Mouse (Mus musculus) heart, adult 2 months (tissue): ENCODE results near the gene Cacna1i. TPM values are rescaled to one million over a fixed set of nuclear protein-coding genes. Genes with fewer than 3 reads are reported as not detected.

Experiments
- DNase-seq, 2 experiments: peaks; one replicate each; pipeline ENCODE4 v3.0.0; 2021
- H3K27ac ChIP-seq: fragments of 200-600 bp; 2 replicates; pipeline ENCODE4 v1.8.1; 2022
- H3K27me3 ChIP-seq: fragments of 200-500 bp; 2 replicates; pipeline ENCODE4 v1.6.1; 2012; ENCODE audit warnings: mild to moderate bottlenecking, low read length, inconsistent platforms, mixed read lengths; ENCODE audit not compliant: control insufficient read depth, insufficient read depth
- H3K36me3 ChIP-seq: fragments of 200-500 bp; 2 replicates; pipeline ENCODE4 v1.6.1; 2012; ENCODE audit warnings: low read length, inconsistent platforms; ENCODE audit not compliant: control insufficient read depth, insufficient read depth
- H3K4me1 ChIP-seq: fragments of 200-500 bp; 2 replicates; pipeline ENCODE4 v1.6.1; 2011; ENCODE audit warnings: low read length; ENCODE audit not compliant: control insufficient read depth, insufficient read depth
- H3K4me3 ChIP-seq: fragments of 200-600 bp; 2 replicates; pipeline ENCODE4 v1.8.1; 2022
- H3K79me2 ChIP-seq: fragments of 200-500 bp; replicated peaks from 2 replicates; pipeline ENCODE4 v1.6.1; 2012; ENCODE audit warnings: mild to moderate bottlenecking, inconsistent platforms, low read length, moderate library complexity, mixed read lengths; ENCODE audit not compliant: control insufficient read depth, insufficient read depth
- H3K9ac ChIP-seq: fragments of 200-500 bp; 2 replicates; pipeline ENCODE4 v1.6.1; 2012; ENCODE audit warnings: low read depth, mild to moderate bottlenecking, control low read depth, inconsistent platforms, low read length, mixed read lengths
- CTCF ChIP-seq: fragments of 200-600 bp; IDR thresholded peaks from 2 replicates; pipeline ENCODE4 v1.8.1; 2022; ENCODE audit warnings: antibody characterized with exemption, mild to moderate bottlenecking, moderate library complexity
- EP300 ChIP-seq: fragments of 200-500 bp; IDR thresholded peaks from 2 replicates; pipeline ENCODE4 v1.6.1; 2011; ENCODE audit warnings: low read depth, low read length, control low read depth; ENCODE audit not compliant: insufficient read depth
- POLR2A ChIP-seq: fragments of 200-500 bp; IDR thresholded peaks from 2 replicates; pipeline ENCODE4 v1.6.1; 2011; ENCODE audit warnings: mild to moderate bottlenecking, low read depth, low read length, control low read depth; ENCODE audit not compliant: insufficient read depth
- WGBS: fragments of 180-500 bp; shearing (Covaris S2); methylation state at CpG from one replicate; pipeline ENCODE4 v1.1.7; 2018; 5-methylcytosine and 5-hydroxymethylcytosine counted together
- intact Hi-C: fragments of 180-260 bp; cut with DNase I; formaldehyde crosslinking; loops from one replicate; pipeline ENCODE4 v1.15.1; 2025
- polyA plus RNA-seq: library from polyadenylated mRNA; depleted of rRNA; stranded (reverse); fragments of >200 nt; gene quantifications from 2 replicates; pipeline ENCODE4 v1.2.3, GENCODE M21; 2012
- total RNA-seq, 2 experiments: library from RNA; stranded (reverse); gene quantifications; 2 replicates each; pipeline ENCODE4 v1.2.3; 2021

Cacna1i gene
- total and polyA plus RNA-seq, 3 experiments: 0.09 to 0.34 (median 0.21) TPM

DNA sequence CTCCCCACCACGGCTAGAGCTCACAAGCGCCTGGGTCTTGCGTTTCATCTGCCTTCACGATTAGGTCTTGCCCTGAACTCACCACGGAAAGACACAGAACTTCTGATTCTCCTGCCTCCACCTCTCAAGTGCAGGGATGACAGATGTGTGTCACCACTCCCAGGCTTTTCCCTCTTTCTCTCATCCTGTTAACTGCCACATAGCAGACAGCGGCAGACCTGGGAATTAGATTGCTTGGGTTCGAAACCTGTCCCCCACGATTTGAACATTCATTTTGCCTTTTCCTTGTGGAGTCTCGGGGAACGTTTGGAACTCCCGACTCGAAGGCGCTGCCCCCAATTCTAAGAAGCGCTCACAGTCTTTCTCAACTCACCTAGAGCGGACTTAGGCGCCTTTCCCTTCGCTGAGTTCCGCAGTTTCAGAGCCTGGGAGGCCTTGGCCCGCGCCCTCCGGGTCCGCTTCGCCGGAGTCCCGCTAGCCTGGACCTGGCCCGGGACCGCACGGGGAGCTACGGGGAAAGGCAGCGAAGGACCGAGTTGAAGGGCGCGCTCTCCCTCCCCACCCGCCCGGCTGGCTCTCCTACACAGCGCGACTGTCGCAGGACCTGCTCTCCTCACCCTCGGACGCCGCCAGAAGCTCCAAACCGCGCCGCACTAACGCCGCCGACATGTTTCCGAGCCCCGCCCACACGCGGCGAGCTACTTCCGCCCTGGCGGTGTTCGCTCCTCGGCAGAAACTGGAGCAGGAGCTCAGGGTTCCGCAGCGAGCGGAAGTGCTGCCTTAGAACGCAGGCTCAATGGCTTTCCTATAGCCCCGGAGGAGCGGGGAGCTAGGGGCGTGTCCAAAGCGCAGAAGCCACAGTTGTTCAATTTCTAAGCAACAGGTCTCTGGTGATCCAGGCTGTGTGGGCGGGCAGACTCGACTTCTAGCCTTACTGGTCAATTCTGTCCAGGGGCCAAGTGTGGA is 23.1 kb upstream of the Cacna1i start, which contains the start of gene Rps19bp1:
Gene Rps19bp1, minus strand, starts transcription at position 706 of the 966 bp plus-strand sequence.
- Histone ChIP-seq H3K4me1 (no peaks in the 10 kb centered on the region; the same call in 1 of the 2 replicates), H3K79me2 (no peaks in the 10 kb centered on the region), H3K4me3 (peak within 1 kb of the TSS; percentile 87), H3K27me3 (no peaks in the 10 kb centered on the region), H3K27ac (peak within 1 kb of the TSS; percentile 87), H3K36me3 (no peaks in the 10 kb centered on the region), H3K9ac (peak within 1 kb of the TSS; percentile 68)
- WGBS: under 1% methylated on average over 66 of the region's 66 CpGs
- peak; percentile 90 to 91 for DNase-seq
- TF ChIP-seq CTCF (no peak), POLR2A (peak; percentile 78), EP300 (peak; percentile 57; the same call in 1 of the 2 replicates)
- intact Hi-C loops: loop anchor here (5.0 to 10.0 kb wide), 5 partner anchors 37 to 681 kb away; partner anchors contain the start of gene Adsl

DNA sequence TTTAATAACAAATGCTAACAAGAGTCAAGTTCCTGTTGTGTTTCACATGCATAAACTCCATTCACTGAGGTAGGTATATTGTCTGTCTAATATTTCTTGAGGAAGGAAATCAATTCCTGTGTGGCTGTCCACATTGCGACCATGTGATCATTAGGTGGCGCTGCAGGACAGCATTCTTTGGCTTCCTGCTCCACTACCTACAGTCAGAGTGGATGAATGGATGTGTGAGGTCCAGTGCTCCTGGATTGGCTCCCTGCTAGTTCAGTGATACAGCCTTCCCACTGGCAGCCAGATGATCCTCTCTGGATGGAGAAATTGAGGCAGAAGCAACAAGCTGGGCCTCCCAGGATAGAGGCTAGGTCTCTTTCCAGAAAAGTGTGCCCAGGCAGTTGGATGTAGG is 20.8 kb upstream of the Cacna1i start:
- Histone ChIP-seq H3K27me3 (no peaks in the 10 kb centered on the region), H3K9ac (no peak overlapping the region), H3K79me2 (no peaks in the 10 kb centered on the region), H3K36me3 (no peaks in the 10 kb centered on the region), H3K4me3 (no peak overlapping the region), H3K27ac (no peak overlapping the region), H3K4me1 (no peaks in the 10 kb centered on the region; the same call in 1 of the 2 replicates)
- peak; percentile 61 for DNase-seq
- peak; percentile 76; the same call in 1 of the 2 replicates for TF ChIP-seq EP300
- no peak for TF ChIP-seq POLR2A
- TF ChIP-seq CTCF: peak; percentile 90
- 0% methylated on average over 2 of the region's 2 CpGs for WGBS
- intact Hi-C loops: loop anchor here (1.0 to 10.0 kb wide), 4 partner anchors 438 to 679 kb away; partner anchors contain the start of gene Adsl

DNA sequence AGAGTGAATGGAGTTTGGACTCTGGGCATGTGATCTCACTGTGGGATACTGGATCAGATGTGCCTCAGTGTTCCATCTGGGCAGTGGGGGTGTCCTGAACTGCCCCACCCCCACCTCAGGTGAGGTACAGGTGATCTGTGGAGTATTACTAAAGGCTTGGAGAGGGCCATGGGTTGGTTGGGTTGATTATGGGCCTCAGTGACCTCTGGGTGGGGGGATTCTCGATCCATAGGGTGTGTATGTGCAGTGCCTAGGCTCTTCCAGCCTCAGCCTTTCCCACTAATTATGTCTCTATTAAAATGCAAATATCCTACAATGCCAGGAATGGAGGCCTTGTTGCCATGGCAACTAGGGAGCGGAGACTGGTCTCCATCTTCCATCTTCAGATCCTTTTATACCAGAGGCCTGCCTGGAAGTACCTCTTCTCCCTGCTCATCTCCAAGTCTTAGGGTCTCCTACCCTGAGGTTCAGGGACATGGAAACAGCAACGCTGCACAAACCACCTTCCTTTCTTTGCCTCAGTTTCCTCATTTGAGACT is 15.1 kb upstream of the Cacna1i start:
- H3K27me3 ChIP-seq: no peaks in the 10 kb centered on the region
- no peak overlapping the region for H3K9ac ChIP-seq
- TF ChIP-seq EP300: no peak
- no peak for TF ChIP-seq CTCF
- no peak for TF ChIP-seq POLR2A
- WGBS: 76% methylated on average over 3 of the region's 3 CpGs
- H3K79me2 ChIP-seq: no peaks in the 10 kb centered on the region
- H3K4me3 ChIP-seq: no peak overlapping the region
- intact Hi-C loops: no loop called here
- no peaks in the 10 kb centered on the region for H3K36me3 ChIP-seq
- H3K27ac ChIP-seq: no peak overlapping the region
- H3K4me1 ChIP-seq: no peaks in the 10 kb centered on the region
- no peak for DNase-seq

DNA sequence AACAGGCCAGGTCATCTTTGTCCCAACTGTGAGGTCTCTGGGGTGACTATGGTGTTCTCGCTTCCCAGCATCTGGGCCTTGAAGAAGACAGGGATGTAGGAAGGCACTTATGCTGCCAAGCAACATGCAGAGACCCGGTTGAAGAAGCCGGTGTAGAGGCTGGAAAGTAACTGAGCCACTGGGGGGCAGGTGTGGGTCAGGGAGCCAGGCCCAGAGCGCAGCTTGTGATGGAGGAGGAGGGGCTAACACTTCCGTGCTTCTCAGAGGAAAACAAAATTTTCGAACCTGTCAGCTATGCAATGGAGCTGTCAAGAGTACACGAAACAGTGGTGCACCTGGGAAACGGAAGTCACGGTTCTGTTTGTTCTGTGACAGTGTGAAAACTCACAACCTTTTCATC is 9.9 kb upstream of the Cacna1i start:
- no peaks in the 10 kb centered on the region for H3K4me1 ChIP-seq
- H3K79me2 ChIP-seq: no peaks in the 10 kb centered on the region
- H3K9ac ChIP-seq: no peak overlapping the region
- no peaks in the 10 kb centered on the region for H3K27me3 ChIP-seq
- no peak overlapping the region for H3K27ac ChIP-seq
- H3K4me3 ChIP-seq: no peak overlapping the region
- no peak for TF ChIP-seq CTCF
- no peak for TF ChIP-seq EP300
- TF ChIP-seq POLR2A: no peak
- intact Hi-C loops: no loop called here
- H3K36me3 ChIP-seq: no peaks in the 10 kb centered on the region
- 52% methylated on average over 9 of the region's 9 CpGs for WGBS
- DNase-seq: no peak

DNA sequence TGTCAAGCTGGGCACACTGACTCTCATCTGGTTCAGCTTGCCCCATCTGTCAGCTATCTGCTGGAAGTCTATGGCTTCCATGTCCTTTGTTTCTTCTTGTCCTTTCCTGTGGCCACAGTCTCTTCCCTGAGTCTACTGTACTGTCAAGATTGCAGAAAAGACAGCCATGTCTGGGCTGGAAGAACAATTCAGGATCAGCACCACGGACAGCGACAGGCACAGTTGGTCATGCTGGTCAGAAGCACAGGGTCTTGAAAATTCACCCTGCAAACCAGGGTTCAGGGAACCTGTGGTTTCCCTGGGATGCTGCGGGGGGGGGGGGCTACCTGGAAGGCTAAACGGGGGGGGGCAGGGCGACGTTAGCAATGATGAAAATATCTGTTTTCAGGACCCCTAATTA is 9.4 kb upstream of the Cacna1i start:
- 0% methylated on average over 6 of the region's 6 CpGs for WGBS
- Histone ChIP-seq H3K4me1 (no peaks in the 10 kb centered on the region), H3K27ac (no peak overlapping the region), H3K9ac (no peak overlapping the region), H3K79me2 (no peaks in the 10 kb centered on the region), H3K4me3 (no peak overlapping the region), H3K36me3 (no peaks in the 10 kb centered on the region), H3K27me3 (no peaks in the 10 kb centered on the region)
- TF ChIP-seq CTCF (no peak), POLR2A (no peak), EP300 (no peak)
- intact Hi-C loops: no loop called here
- DNase-seq: peak in 1 of 2 experiments; percentile 53
